Mouse (Mus musculus): Measurements from ENCODE around the gene Pip5k1b.

The Pip5k1b gene

DNA sequence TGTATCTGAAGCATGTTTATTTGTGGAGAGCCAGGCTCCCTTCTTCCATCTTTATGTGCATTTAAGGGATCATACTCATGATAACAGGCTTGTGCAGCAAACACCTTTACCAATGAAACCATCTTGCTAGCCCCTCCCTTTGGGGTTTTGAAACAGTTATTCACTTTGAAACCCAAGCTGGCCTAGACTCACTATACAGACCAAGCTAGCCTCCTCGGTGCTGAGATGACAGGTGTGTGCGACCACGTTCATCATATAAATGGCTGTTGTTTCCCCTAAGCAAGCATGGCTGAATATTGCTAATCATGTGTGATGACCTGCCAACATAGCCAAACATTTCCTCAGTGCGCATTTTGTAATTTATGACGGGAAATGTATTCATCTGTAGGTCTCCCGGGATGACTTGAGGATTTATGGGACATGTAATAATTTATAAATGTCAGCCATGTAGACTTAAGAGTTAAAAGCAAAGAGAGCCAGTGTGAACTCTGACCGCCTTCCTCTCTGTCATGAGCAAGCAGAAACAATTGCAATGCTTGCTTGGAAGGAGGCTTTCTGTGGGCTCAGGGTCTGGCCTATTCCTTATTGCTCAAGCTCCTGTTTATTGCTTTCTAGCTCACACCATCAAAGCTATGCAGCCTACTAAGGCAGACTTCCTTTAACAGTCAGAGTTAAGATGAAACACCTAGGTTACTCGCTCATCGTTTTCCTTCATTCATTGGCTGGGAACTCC is 164.0 kb downstream of the Pip5k1b start:
- no peak for TF ChIP-seq GATA4 (IDR thresholded peaks at IDR 0.05; ENCODE audit: insufficient replicate concordance, low read length)

DNA sequence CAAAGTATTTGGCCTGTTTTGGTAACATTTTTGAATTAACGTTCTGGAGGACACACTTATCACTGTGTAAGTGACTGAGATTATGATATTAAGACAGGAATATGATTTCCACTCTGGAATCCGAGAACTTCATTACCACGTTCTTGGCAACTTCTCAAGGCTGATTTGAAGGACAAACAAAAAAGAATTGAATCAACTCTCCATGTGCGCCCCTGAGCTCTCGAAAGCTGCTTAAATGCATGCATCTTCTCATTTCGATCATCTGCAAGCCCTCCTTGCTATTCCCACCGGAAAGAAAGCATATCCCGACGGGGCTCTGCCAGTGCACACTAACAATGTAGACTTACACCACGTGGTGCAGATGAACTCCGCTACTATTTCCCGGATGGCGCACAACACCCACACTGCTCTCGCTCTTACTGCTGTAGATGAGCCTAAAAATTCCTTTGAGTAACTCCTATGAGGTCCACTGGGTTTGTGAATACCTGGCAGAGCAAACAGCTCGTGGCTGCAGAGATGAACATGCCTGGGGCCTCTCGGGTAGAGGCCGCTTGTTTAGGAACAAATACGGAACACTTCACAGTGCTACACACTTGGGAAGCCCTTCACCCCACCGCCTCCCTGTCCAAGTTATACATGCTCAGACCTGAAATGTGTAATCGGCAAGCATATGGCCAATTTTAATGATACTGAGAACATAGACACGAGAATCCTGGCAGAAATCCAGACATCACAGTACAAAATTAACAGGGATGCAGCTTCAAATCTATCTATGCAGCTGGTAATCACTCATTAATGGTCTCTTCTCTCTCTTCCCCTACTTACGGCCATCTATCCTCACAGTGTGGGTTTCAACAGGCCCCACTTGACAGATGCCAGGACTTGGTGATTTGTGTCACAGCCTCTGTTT is 168.5 kb downstream of the Pip5k1b start:
- TF ChIP-seq GATA4 (IDR thresholded peaks at IDR 0.05; ENCODE audit: insufficient replicate concordance, low read length): no peak

DNA sequence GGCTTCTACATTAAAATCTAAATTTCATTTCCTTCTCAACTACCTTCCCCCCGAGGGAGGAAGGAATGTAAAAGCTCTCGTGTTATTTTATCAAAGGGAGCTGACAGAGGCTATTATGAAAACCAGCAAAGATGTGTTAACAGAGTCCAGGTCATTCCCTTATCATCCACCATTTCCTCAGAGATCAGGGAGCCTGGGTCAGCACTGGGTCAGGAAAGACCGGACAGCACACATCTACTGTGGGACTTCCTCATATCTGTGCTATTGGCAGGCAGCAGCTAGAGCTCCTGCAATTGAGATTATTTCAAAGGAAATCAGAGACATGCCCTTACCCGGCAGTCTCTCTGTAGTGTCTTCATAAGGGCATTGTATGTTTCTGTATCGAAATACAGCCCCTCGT is 177.2 kb downstream of the Pip5k1b start:
- TF ChIP-seq GATA4 (IDR thresholded peaks at IDR 0.05; ENCODE audit: insufficient replicate concordance, low read length): peak; percentile 91

DNA sequence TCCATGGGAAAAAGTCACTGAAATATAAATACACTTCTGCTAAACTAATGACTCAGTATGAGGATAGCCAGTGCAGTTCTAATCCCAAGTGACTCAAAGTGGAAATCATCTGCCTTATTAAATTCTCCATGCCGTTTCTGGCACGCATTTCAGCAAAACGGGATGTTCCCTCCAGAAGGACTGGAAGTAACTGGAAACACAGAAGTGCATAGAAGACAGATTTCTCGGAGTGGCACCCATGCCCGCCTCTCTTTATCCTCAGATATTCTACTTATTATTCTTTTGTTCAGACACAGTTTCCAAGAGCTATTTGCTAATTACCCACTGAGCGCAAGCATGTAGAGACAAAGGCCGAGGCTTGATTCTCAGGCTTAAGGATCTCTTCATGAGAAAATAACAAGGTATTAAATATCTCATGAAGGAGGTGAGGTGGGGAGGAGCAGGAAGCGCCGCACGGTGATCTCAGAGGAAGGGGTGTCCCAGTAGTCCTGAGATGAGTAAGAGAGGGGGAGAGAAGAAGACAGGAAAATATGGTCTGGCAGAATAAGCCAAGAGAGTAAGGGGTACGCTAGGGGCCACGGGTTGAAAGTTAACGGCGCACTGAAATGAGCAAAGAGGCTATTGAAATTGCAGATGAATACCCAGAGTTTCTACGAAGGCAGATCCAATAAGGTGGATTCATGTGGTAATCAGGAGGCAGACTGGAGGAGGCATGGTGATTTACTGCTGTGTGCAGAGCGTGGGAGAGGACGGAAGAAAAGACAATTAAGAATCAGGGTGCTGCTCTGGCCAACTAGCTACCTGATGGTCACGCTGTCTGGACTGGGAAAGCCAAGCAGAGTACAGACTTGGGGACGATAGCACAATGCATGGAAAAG is 183.7 kb downstream of the Pip5k1b start:
- TF ChIP-seq GATA4 (IDR thresholded peaks at IDR 0.05; ENCODE audit: insufficient replicate concordance, low read length): no peak

DNA sequence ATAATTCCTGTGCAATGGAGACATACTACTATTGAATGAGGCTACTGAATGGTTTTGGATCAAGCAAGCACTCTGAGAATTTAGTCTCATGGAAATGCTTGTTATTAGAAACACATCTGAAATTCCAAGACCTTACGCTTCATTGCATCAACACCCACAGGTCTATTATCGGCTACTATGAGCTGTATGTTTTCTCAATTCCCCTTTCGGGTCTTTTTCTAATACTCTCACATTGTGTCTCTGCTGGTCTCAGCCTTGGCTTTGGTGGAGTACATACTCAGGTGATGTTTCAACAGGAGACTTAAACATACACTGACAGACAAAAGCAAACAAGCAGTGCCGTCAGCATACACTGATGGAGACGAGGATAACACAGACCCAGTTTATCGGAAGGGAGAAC is 187.3 kb downstream of the Pip5k1b start:
- TF ChIP-seq GATA4 (IDR thresholded peaks at IDR 0.05; ENCODE audit: insufficient replicate concordance, low read length): no peak

DNA sequence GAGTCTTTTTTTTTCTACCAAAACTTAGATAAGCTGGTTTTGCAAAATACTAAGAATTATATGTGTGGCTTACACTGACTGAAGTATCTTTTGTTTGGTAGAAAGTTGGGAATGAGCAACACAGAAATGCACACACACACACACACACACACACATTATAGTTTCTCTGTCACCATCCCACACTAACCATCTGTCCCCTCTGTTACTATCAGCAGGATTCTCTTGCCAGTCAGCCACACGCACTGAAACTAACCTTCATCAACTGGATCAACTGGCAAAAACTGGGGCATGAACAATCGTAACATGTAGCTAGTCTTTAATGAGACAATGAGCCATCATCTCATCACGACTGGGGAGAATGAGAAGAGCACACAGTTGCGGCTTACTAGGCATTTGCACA is 187.9 kb downstream of the Pip5k1b start:
- TF ChIP-seq GATA4 (IDR thresholded peaks at IDR 0.05; ENCODE audit: insufficient replicate concordance, low read length): no peak

DNA sequence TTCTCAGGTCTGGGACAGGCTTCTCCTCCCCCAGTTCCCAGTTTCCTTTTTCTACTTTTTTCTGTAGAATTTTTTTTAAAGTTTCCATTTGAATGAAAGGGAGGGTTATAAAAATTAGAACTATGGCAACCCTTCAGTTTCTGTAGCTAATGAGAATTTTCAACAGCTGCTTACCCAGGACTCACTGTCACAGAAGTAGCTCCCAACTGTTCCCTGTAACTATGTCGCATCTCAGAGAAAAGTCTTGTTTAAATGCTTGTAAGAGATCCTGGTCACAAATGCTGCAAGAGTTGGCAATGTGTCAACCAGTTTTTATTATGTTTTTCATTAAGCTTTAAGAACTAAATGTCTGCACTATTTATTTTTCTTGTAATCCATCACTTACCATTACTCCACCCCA is 188.9 kb downstream of the Pip5k1b start:
- TF ChIP-seq GATA4 (IDR thresholded peaks at IDR 0.05; ENCODE audit: insufficient replicate concordance, low read length): no peak

DNA sequence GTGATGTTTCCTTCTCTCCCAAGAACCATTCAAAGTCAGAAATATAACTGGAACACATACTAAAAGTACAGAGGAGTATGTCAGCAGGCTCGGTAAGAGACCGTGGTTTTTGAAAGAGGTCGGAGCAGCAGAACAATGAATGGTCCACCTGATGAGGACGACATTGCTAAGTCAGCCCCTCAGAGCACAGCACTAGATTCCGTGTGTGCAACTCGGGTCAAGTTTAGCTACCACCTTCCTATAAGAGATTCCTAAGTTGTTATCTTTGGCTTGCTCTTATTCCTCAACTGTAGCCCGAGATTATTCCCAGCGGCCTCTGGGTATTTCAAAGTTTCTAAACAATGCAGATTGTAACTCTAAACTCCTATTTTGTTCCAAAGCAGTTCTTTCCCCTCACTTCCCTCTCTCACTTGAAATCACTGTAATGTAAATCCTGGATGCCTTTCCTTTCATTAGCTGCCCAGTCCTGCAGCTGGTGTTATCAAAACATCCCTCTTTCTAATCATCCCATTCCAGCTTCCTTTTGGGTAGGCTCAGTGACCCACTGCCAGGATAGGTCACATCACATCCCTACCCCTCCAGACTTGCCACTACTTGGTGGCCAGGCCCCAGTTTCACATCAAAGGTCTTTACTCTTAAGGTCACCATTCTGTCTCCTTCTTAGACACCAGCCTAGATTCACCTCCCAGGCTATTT is 192.9 kb downstream of the Pip5k1b start:
- TF ChIP-seq GATA4 (IDR thresholded peaks at IDR 0.05; ENCODE audit: insufficient replicate concordance, low read length): no peak

DNA sequence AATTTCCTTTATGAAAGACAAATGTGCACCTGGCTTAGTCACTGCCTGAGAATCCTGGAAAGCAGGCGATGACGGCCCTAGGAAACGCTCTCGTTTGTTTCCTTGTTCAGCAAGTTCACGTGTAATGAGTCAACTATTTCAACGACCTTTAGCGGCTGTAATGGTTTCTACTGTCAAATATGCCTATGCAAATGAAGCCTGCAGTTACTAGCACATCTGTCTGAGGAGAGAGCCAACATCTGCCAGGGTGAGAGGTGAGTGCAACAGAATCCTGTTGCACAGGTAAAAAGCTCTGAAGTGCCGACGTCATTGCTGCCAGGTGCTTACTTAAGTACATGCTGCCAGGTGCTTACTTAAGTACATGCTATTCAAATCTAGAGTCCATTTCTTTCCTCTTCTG is 196.4 kb downstream of the Pip5k1b start:
- no peak for TF ChIP-seq GATA4 (IDR thresholded peaks at IDR 0.05; ENCODE audit: insufficient replicate concordance, low read length)

DNA sequence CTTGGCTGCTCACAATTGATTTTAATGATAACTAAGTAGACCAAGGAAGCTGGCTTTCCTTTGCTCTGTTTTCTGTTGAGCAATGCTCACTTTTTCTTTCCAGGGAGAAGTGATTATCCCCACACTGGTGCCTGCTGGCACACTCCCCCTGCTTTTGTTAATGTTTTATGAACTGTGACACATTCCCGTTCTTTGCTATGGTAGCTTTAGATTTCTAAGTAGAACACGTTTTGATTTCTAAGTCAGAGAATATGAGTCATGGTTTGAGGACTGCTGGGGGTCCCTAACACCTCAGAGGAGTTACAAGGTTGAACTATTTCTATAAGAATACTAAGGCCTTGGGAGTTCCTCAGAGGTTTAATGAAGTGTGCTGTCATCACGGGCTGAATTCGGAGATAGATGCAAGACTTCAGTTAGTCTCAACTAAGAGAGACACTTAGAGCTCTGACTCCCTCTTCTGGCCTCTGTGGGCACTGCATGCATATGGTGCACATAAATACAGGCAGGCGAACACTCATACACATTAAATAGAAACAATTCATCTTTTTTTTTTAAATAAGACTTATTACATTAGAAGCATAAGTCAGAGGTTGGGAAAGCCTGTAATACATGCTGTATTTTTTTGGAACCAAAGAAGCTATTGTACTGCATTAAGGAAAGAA is 203.2 kb downstream of the Pip5k1b start:
- TF ChIP-seq GATA4 (IDR thresholded peaks at IDR 0.05; ENCODE audit: insufficient replicate concordance, low read length): no peak

DNA sequence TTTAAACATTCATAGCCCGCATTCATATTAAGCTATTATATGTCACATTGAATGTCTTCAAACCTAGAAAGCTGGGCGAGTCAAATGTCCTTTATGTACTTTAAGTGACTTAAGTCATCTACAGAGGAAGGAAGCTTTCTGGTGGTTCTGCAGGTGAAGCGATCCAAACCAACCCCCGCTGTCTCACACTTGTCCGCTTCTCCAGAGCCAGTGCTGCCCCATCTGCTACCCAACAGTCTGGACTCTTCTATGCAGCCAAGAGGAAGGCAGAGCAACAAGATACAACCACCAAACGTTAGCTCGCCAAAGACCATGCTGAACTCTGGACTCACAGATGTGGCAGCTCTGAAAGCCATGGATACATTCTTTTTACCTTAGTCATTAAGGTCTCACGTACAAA is 211.2 kb downstream of the Pip5k1b start:
- TF ChIP-seq GATA4 (IDR thresholded peaks at IDR 0.05; ENCODE audit: insufficient replicate concordance, low read length): no peak

DNA sequence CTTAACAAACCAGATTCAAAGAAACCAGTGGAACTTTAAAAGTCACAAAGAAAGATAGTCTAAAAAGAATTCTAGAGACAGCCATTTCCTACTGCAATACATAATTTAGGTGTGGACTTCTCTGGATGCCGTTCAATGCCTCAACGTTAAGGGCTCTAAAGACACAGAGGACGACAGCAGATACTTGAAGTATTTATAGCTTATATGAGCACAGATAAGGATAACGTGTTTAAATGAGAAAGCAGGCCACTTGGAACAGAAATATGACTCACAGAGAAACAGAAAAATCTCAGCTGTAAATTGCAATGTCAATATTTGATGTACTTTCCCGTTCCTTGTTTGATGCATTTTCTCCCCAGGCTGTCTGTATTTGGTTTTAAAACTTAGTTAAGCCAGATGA is 212.9 kb downstream of the Pip5k1b start:
- TF ChIP-seq GATA4 (IDR thresholded peaks at IDR 0.05; ENCODE audit: insufficient replicate concordance, low read length): no peak

DNA sequence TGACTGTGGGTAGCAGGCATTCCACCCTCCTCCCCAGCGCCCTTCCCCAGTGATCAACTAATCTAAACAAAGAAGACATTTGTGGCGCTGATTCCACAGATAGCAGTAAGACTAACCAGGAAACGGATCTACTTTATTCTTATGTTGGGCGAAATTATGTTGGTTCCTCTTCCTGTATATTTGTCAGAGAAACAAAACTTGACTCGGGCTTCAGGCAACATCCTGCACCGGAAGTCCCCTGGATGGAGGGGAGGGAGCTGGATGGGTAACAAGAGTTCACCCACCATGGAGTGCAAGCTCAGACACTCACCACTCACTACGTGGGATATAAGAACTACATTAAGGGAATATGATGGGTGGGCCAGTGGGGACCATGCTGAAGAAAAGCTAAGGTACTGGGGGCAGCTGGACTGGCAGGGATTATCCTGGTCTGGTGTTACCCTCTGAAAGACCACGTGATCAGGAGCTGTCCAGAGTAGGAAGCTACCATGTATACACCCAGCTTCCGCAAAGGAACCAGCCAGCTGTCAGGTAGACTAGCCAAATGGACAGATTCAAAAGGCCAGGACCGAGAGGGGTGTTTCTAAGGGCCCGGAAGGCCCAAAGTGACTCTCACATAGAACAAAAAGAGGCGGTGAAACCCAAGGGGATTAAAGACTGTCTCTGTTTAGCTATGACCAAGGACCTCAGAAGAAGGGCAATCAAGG is 219.1 kb downstream of the Pip5k1b start:
- no peak for TF ChIP-seq GATA4 (IDR thresholded peaks at IDR 0.05; ENCODE audit: insufficient replicate concordance, low read length)
